Mouse (Mus musculus) liver, adult 2 months (tissue): ENCODE measurements around the gene Trim65. TPM values are rescaled to one million over a fixed set of nuclear protein-coding genes. Genes with fewer than 3 reads are reported as not detected.

Experiments used
- DNase-seq: peaks from one replicate; pipeline ENCODE4 v3.0.0-alpha.2; 2011; ENCODE audit warnings: low read depth, low spot score; ENCODE audit errors: extremely low read depth
- H3K27ac ChIP-seq: fragments of 200-500 bp; replicated peaks from 2 replicates; pipeline ENCODE4 v1.5.1; 2012; ENCODE audit warnings: low read depth, mild to moderate bottlenecking, control low read depth, inconsistent platforms, low read length; ENCODE audit not compliant: insufficient read depth
- H3K27me3 ChIP-seq: fragments of 200-500 bp; 2 replicates; pipeline ENCODE4 v1.6.1; 2012; ENCODE audit warnings: mild to moderate bottlenecking, moderate library complexity, low read length, inconsistent platforms; ENCODE audit not compliant: control insufficient read depth, insufficient read depth
- H3K36me3 ChIP-seq: fragments of 200-500 bp; 2 replicates; pipeline ENCODE4 v1.6.1; 2012; ENCODE audit warnings: low read length, inconsistent platforms; ENCODE audit not compliant: control insufficient read depth, insufficient read depth
- H3K4me1 ChIP-seq: fragments of 200-500 bp; 2 replicates; pipeline ENCODE4 v1.6.1; 2011; ENCODE audit warnings: low read length; ENCODE audit not compliant: control insufficient read depth, insufficient read depth
- H3K4me3 ChIP-seq: fragments of 200-500 bp; 2 replicates; pipeline ENCODE4 v1.5.1; 2011; ENCODE audit warnings: low read depth, mild to moderate bottlenecking, control low read depth, low read length, moderate library complexity; ENCODE audit not compliant: insufficient read depth
- H3K79me2 ChIP-seq: fragments of 200-500 bp; 2 replicates; pipeline ENCODE4 v1.6.1; 2012; ENCODE audit warnings: inconsistent platforms, mild to moderate bottlenecking, low read length, moderate library complexity; ENCODE audit not compliant: control insufficient read depth, insufficient read depth
- H3K9ac ChIP-seq: fragments of 200-500 bp; 2 replicates; pipeline ENCODE4 v1.6.1; 2012; ENCODE audit warnings: low read depth, mild to moderate bottlenecking, control low read depth, inconsistent platforms, low read length
- CTCF ChIP-seq: fragments of 200-500 bp; IDR thresholded peaks from 2 replicates; pipeline ENCODE4 v1.5.1; 2011; ENCODE audit warnings: low read depth, low read length, control low read depth
- POLR2A ChIP-seq: fragments of 200-500 bp; IDR thresholded peaks from 2 replicates; pipeline ENCODE4 v1.6.1; 2011; ENCODE audit warnings: low read length, control low read depth; ENCODE audit not compliant: insufficient read depth; ENCODE audit errors: extremely low read depth
- WGBS: fragments of 180-500 bp; shearing (Covaris S2); methylation state at CpG from one replicate; pipeline ENCODE4 v1.1.7; 2018; 5-methylcytosine and 5-hydroxymethylcytosine counted together
- polyA plus RNA-seq: library from polyadenylated mRNA; depleted of rRNA; stranded (reverse); fragments of >200 nt; gene quantifications from 2 replicates; pipeline ENCODE4 v1.2.3, GENCODE M21; 2012
- total RNA-seq: library from RNA; depleted of rRNA; stranded (reverse); fragments of >200 nt; gene quantifications from 2 replicates; pipeline ENCODE4 v1.2.3, GENCODE M21; 2014

Trim65 gene
- total and polyA plus RNA-seq, 2 experiments, result 3.9 to 8.3 TPM

GRCm38 (mm10) chr11:116145481-116146293 is 14.8 kb upstream of the Trim65 start:
- 0 out of 2 replicates have a peak overlapping the region, but pooled peaks have one; percentile 12 for H3K27ac ChIP-seq
- 93% methylated on average over 18 of the region's 18 CpGs for WGBS

DNA sequence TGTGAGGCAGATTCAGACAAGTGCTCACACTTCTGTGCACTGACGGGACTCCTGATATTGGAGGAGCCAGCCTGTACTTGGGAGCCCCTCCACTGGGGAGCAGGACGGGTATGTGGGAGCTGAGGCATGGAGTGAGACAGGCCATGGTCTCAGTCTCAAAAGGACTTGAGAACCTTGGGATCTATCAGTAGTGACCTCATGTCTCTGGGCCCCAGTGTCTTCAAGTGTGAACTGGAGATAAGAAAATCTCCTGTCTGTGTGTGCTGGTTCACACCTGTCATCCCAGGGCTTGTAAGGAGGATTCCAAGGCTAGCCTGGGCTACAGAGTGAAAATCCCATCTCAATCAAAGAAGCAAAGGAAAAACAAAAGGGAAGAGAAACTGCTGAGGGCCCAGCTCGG is 12.5 kb upstream of the Trim65 start:
- 84% methylated on average over 3 of the region's 3 CpGs for WGBS
- H3K27ac ChIP-seq, result no peak overlapping the region
- H3K4me3 ChIP-seq, result no peak overlapping the region
- H3K9ac ChIP-seq, result no peak overlapping the region
- H3K36me3 ChIP-seq, result peaks cover 18% of the 10 kb centered on the region; the same call in 1 of the 2 replicates
- peaks cover under 1% of the 10 kb centered on the region; the same call in 1 of the 2 replicates for H3K79me2 ChIP-seq
- H3K27me3 ChIP-seq, result no peaks in the 10 kb centered on the region
- TF ChIP-seq CTCF (no peak), POLR2A (no peak)
- no peak for DNase-seq
- peaks cover 5% of the 10 kb centered on the region; the same call in 1 of the 2 replicates for H3K4me1 ChIP-seq

More at GRCm38 (mm10) chr11:116145481-116146293, 14.8 kb upstream of the Trim65 start:
- no peak for DNase-seq
- Histone ChIP-seq H3K79me2 (no peaks in the 10 kb centered on the region), H3K4me3 (no peak overlapping the region), H3K36me3 (peaks cover 21% of the 10 kb centered on the region; the same call in 1 of the 2 replicates), H3K9ac (no peak overlapping the region), H3K27me3 (no peaks in the 10 kb centered on the region), H3K4me1 (no peaks in the 10 kb centered on the region)
- TF ChIP-seq CTCF (no peak), POLR2A (no peak)

GRCm38 (mm10) chr11:116142211-116142991 is 11.5 kb upstream of the Trim65 start:
- Histone ChIP-seq H3K4me1 (peaks cover 10% of the 10 kb centered on the region), H3K27me3 (no peaks in the 10 kb centered on the region), H3K9ac (no peak overlapping the region), H3K27ac (no peak overlapping the region), H3K4me3 (no peak overlapping the region), H3K79me2 (peaks cover 5% of the 10 kb centered on the region; the same call in 1 of the 2 replicates), H3K36me3 (peaks cover 14% of the 10 kb centered on the region; the same call in 1 of the 2 replicates)
- WGBS, result 89% methylated on average over 10 of the region's 10 CpGs
- DNase-seq, result no peak
- TF ChIP-seq CTCF, result no peak
- TF ChIP-seq POLR2A, result no peak

DNA sequence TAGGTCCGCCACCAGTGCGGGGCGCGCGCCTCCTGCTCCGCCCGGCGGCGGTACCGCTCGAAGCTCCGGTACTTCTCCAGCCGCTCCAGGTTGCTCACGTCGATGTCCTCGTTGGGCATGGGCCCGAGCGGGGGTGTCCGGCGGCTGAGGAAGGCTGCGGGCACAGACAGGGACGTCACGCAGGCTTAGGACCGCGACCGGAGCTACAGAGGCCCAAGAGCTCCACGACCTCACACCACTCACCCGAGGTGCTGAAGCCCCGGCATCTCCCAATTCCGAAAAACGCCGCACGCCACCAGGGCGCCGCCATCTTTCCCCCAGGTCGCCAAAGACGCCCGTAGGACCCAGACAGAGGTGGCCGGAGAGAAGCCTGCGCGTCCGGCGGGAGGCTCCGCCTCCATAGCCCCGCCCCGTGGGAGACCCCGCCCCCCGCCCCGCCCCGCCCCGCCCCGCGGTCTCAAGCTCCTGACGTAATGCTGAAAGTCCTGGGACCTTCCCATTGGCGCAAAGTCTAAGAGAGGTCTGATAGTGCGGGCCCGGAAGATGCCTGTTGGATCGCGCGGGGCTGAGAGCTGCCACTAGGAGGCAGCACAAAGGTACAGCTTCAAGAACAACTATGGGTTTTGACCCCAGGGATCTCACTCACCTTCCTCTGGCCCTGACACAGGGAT is 7.7 kb upstream of the Trim65 start, which contains the start of gene Mrpl38:
Gene Mrpl38 (minus strand): TSS at position 401 of the 671 bp plus-strand sequence.
- peaks cover 5% of the 10 kb centered on the region; the same call in 1 of the 2 replicates for H3K36me3 ChIP-seq
- peak within 1 kb of the TSS; percentile 94 for H3K9ac ChIP-seq
- peak; percentile 91 for DNase-seq
- WGBS, result under 1% methylated on average over 60 of the region's 60 CpGs
- peak within 1 kb of the TSS; percentile 99 for H3K4me3 ChIP-seq
- TF ChIP-seq CTCF (peak; percentile 89), POLR2A (peak; percentile 57)
- peaks cover 5% of the 10 kb centered on the region; the same call in 1 of the 2 replicates for H3K79me2 ChIP-seq
- no peaks in the 10 kb centered on the region for H3K27me3 ChIP-seq
- H3K27ac ChIP-seq, result peak within 1 kb of the TSS; percentile 73
- H3K4me1 ChIP-seq, result peaks cover 10% of the 10 kb centered on the region

GRCm38 (mm10) chr11:116138096-116138467 is 7.2 kb upstream of the Trim65 start:
- WGBS, result 2% methylated on average over 20 of the region's 20 CpGs
- Histone ChIP-seq H3K27me3 (no peaks in the 10 kb centered on the region), H3K79me2 (peaks cover 5% of the 10 kb centered on the region; the same call in 1 of the 2 replicates), H3K4me1 (peaks cover 10% of the 10 kb centered on the region), H3K9ac (peak overlapping the region; percentile 94), H3K27ac (peak overlapping the region; percentile 73), H3K36me3 (peaks cover 2% of the 10 kb centered on the region; the same call in 1 of the 2 replicates), H3K4me3 (peak overlapping the region; percentile 99)
- DNase-seq, result no peak
- no peak for TF ChIP-seq CTCF
- no peak for TF ChIP-seq POLR2A
